Mouse (Mus musculus): ENCODE results near the gene Gm20929. TPM values are rescaled to one million over a fixed set of nuclear protein-coding genes. Genes with fewer than 3 reads are reported as not detected.

The Gm20929 gene
- not detected for polyA plus RNA-seq (2014; fragmentation: Illumina TruSeq; extraction: RNeasy Lipid Tissue Mini Kit (QIAGEN cat#74804); ENCODE audit: low read depth, low replicate concordance)

DNA sequence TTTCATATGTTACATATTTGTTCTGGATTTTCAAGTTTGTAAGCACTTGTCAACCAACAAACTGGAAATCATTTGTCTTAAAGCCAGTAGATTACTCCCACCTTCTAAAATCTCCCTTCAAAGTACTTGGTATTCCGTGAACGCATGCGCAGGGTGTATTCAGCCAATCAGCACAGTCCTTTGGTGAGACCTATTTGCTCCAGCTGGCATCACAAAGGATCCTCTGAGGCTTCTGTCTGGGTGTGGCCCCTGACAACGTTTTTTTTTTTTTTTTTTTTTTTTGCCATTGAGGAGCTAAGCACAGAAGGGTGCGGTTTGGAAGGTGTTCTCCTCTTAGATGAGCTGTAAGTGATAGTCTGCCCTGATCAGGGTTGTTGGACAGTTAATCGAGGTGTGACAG, at the start of gene Gm20929:
TSS of gene Gm20929 (plus strand) at position 301 of the 400 bp plus-strand sequence.

